Mouse (Mus musculus) kidney, adult 2 months (tissue): ENCODE measurements at regions not wholly inside any gene's neighbourhood (a gene's known extent, or its start where the extent isn't known, plus 50 kb on each side); places are given as distances from the start of the nearest gene placed in this dataset.

ENCODE experiments used
- DNase-seq: peaks from one replicate; pipeline ENCODE4 v3.0.0; 2021
- H3K27ac ChIP-seq: fragments of 200-500 bp; 2 replicates; pipeline ENCODE4 v1.5.1; 2012; ENCODE audit warnings: low read depth, low read length, control low read depth, inconsistent platforms; ENCODE audit not compliant: insufficient read depth
- H3K27me3 ChIP-seq: fragments of 200-500 bp; replicated peaks from 2 replicates; pipeline ENCODE4 v1.6.1; 2012; ENCODE audit warnings: mild to moderate bottlenecking, moderate library complexity, low read length, inconsistent platforms; ENCODE audit not compliant: control insufficient read depth, insufficient read depth
- H3K36me3 ChIP-seq: fragments of 200-500 bp; 2 replicates; pipeline ENCODE4 v1.6.1; 2012; ENCODE audit warnings: mild to moderate bottlenecking, moderate library complexity, low read length, inconsistent platforms; ENCODE audit not compliant: control insufficient read depth, insufficient read depth
- H3K4me1 ChIP-seq: fragments of 200-500 bp; 2 replicates; pipeline ENCODE4 v1.6.1; 2011; ENCODE audit warnings: low read length; ENCODE audit not compliant: control insufficient read depth, insufficient read depth
- H3K4me3 ChIP-seq: fragments of 200-500 bp; 2 replicates; pipeline ENCODE4 v1.5.1; 2011; ENCODE audit warnings: mild to moderate bottlenecking, low read depth, low read length, control low read depth; ENCODE audit not compliant: insufficient read depth
- CTCF ChIP-seq: fragments of 200-500 bp; conservative IDR thresholded peaks from 2 replicates; pipeline ENCODE4 v1.5.1; 2011; ENCODE audit warnings: low read depth, mild to moderate bottlenecking, control low read depth, low read length, moderate library complexity, mixed read lengths; ENCODE audit not compliant: insufficient read depth, insufficient read length
- POLR2A ChIP-seq: fragments of 200-500 bp; IDR thresholded peaks from one replicate; pipeline ENCODE4 v1.6.1; 2011; ENCODE audit warnings: low read depth, low read length, control low read depth
- WGBS: fragments of 180-500 bp; shearing (Covaris S2); methylation state at CpG from one replicate; pipeline ENCODE4 v1.1.7; 2018; 5-methylcytosine and 5-hydroxymethylcytosine counted together

DNA sequence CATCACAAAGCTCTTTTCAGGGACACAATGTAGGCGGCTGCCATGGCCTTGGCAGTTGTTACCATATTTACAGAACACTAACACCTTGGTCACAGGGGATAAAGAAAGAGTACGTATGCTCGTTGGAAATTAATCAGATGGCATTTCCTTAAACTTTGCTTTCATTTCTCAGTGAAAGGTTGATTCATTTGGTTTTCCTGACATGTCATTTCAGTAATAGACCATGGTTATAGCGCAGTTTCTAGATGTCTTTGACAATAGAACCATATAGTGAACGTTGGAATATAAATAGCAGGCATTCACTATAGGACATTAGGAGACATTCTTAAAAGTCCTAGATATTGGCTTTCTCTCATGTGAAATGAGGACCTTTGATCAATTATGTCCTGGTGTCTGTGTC, 532.2 kb upstream of the A1bg start:
- Histone ChIP-seq H3K27ac (no peak overlapping the region), H3K4me1 (no peaks in the 10 kb centered on the region), H3K4me3 (no peak overlapping the region), H3K36me3 (no peaks in the 10 kb centered on the region), H3K27me3 (no peaks in the 10 kb centered on the region)
- no peak for DNase-seq
- TF ChIP-seq CTCF (no peak), POLR2A (no peak)
- WGBS: 90% methylated on average over 5 of the region's 5 CpGs

DNA sequence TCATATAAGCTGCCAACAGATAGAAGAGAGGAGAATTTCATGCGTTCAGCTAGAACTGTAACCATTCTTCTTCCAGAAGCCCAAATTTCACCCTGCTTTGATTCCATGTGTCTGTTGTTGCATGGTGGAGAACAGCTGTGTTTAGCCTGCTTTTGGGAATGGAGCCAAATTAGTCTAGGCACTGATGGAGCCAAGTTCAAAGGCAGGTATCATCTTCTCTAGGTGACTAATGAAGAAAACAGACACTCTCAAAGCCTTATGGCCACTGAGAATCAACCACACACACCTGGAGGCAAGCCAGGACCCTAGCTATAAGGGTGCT, 531.5 kb upstream of the A1bg start:
- Histone ChIP-seq H3K4me1 (no peaks in the 10 kb centered on the region), H3K36me3 (no peaks in the 10 kb centered on the region), H3K4me3 (no peak overlapping the region), H3K27ac (no peak overlapping the region), H3K27me3 (no peaks in the 10 kb centered on the region)
- DNase-seq: no peak
- 69% methylated on average over 1 of the region's 1 CpGs for WGBS
- TF ChIP-seq CTCF (no peak), POLR2A (no peak)

DNA sequence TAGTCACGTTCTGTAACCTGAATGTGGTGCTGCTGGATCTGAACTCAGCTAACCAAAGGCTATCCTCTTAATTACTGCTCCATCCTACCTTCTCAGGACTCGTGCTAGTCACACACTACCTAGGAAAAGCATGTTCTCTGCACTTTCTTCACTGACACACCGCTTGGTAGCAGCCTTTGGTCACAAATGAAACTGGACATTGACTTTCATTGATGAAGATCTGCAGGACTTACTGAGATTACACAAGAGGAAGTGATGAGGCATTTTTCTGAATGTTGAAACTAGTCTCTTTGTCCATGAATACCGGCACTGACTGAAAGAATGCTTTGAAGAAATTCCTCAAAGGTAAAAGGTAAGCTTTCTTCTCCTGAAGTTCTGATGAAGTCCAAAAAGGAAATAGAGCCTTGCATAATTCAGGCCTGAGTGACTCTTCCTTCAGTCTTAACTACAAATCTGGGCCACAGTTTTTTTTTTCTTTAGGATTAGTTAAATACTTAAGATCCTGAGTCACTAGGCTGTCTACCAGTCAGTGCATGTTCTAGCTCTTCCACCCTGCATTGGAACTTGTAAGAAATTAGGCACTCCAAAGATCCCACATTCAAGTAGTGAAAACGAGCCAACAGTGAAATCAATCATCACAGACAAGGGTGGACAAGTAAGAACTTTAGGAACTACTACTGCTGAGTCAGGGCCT, 531.0 kb upstream of the A1bg start:
- WGBS: 74% methylated on average over 5 of the region's 5 CpGs
- H3K4me3 ChIP-seq: no peak overlapping the region
- H3K27me3 ChIP-seq: no peaks in the 10 kb centered on the region
- TF ChIP-seq POLR2A (no peak), CTCF (no peak; the same call in 1 of the 2 replicates)
- H3K4me1 ChIP-seq: no peaks in the 10 kb centered on the region
- H3K36me3 ChIP-seq: no peaks in the 10 kb centered on the region
- no peak for DNase-seq
- no peak overlapping the region for H3K27ac ChIP-seq

DNA sequence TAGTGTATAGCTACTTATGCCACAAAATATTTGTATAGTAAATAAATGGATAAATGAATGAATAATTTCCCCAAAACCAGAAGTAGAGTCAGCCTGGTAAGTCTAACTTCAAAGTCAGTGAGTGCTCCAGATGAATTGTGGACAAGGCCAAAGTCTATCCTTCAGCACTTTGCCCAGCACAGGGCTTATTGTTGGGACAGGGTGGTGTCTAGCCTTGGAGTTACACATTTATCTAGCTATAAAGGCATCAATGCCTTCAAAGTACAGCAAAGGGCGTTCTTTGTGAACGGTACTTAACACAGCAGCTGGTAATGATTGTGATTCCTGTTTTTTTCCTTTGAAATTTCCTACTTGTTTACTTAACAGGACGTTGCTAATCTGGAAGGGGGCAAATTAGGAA, 527.4 kb upstream of the A1bg start:
- Histone ChIP-seq H3K4me1 (no peaks in the 10 kb centered on the region), H3K27me3 (no peaks in the 10 kb centered on the region), H3K4me3 (no peak overlapping the region), H3K36me3 (no peaks in the 10 kb centered on the region), H3K27ac (no peak overlapping the region)
- TF ChIP-seq POLR2A (no peak), CTCF (no peak)
- WGBS: 31% methylated on average over 3 of the region's 3 CpGs
- DNase-seq: peak; percentile 69

DNA sequence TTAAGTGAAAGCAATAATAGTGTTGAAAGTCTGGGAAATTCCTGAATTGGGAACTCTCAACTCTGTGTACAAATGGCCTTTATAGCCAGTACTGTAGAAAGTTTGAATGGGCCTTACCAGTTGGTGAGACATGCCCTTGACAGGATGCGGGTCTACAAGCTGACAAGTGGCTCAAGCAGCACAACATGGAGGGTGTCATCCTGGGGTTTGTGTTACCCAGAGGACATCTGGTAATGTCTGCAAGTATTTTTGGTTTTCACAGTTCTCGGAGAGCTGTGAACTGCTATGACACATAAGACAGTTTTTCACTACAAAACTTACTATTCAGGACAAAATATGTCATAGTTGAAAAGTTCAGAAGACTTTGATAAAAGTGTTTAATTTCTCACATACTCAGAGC, 525.7 kb upstream of the A1bg start:
- 96% methylated on average over 2 of the region's 2 CpGs for WGBS
- DNase-seq: no peak
- Histone ChIP-seq H3K4me3 (no peak overlapping the region), H3K27me3 (no peaks in the 10 kb centered on the region), H3K4me1 (no peaks in the 10 kb centered on the region), H3K27ac (no peak overlapping the region), H3K36me3 (no peaks in the 10 kb centered on the region)
- TF ChIP-seq CTCF (no peak), POLR2A (no peak)

DNA sequence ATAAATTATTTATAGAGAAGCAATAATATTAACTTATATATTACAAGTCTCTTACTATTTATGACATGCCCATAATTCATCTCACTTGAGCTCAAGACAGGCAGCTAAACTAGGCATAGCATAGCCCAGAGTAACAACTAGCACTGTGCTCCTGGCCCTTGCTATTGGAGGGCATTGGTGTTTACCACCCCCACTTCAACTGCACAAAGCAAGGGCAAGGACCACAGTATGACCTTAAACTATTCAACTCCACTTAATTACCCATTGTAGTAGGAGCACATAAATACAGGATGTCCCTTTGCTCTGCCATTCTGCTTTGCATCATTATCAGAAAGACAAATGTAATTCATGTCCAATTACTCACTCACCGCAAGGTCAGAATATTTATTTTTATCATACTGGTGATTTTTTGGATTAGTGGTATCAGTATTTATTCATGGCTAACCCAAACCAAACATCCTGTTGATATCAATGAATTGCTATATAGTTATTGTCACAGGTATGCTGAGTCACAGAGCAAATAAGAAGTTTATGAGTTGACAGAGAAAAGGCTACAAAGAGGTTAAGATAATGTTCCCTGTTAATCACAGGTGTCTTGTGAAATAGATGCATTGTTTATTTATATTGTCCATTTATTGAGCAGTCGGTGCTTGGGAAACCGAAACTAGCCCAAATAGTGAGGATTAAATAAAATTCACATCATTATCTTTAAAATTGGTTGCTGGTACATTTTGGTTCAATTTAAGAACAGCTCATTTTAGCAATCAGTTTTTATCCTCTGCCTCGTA, 523.4 kb upstream of the A1bg start:
- no peak for DNase-seq
- Histone ChIP-seq H3K27me3 (no peaks in the 10 kb centered on the region), H3K4me3 (no peak overlapping the region), H3K4me1 (no peaks in the 10 kb centered on the region), H3K36me3 (no peaks in the 10 kb centered on the region), H3K27ac (no peak overlapping the region)
- no peak for TF ChIP-seq CTCF
- no peak for TF ChIP-seq POLR2A
- 84% methylated on average over 4 of the region's 4 CpGs for WGBS

DNA sequence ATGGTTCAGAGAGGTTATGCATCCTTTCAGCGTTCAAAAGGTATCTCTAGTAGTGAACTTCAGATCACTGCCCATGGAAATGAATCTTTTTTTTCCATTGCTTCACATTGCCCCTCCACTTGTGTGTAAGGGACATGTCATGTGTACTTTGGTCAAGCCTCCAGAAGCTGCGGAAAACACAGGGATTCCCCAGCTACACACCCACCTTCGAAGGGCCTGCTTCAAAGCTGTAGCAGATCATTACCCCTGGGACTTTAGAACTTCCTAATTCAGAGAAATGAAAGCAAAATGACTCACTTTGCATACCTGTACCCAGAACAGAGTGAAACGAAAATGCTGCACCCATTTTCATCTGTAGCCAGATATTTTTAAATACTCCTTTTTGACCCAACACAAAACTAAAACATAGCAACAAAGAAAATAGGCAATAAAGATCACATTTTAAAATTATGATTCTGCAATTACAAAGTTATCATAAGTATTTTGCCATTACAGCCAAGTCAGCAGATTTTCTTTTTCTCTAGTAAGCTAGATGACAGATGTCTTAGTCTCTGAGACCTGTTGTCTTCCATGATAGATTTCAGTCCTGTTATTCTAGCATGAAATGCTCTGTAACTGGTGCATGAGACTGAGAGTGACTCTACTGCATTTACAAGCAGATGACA, 519.1 kb upstream of the A1bg start:
- H3K27me3 ChIP-seq: no peaks in the 10 kb centered on the region; the same call in 1 of the 2 replicates
- H3K4me3 ChIP-seq: no peak overlapping the region
- TF ChIP-seq POLR2A (no peak), CTCF (no peak)
- no peak for DNase-seq
- H3K4me1 ChIP-seq: no peaks in the 10 kb centered on the region
- WGBS: 66% methylated on average over 4 of the region's 4 CpGs
- no peak overlapping the region for H3K27ac ChIP-seq
- H3K36me3 ChIP-seq: no peaks in the 10 kb centered on the region
